Comparison of ENCODE assay signal across 8 mouse cellular contexts in the genomic region with DNA sequence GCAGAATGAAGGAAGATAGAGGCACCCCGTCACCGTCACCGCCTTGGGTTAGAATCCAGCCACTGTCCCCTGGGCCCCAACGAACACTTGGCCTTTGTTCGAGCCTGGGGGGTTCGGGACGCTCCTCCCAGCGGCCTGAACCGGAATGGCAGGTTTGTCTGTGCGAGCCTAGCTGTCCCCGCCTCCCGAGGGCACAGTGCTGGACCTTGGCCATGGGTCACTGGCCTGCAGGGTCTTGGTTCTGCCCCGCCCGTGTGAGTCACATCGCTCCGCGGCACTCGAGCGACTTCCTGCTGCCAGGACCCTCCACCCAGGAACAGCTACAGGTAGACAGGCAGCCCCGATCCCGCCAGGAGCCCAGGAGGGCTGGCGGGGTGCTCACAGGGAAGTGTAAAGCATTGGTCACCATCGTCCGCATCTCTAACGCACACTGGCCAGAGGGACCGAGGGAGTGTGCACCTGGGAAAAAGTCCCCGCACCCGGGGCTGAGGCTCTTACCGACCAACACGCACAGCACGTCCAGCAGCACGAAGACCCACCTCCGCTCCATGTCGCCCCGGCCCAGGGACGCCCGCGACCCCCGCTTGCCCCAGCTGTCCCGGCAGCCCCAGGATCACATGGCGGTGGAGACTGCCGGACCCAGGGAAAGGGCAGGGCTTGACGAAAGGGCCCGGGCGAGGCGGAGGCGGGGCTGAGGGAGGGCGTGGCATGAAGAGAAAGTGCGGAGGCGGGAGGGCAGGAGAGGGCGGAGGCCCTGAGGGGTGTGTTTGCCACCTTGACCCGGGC. TPM values are rescaled to one million over a fixed set of nuclear protein-coding genes. Genes with fewer than 3 reads are reported as not detected.
DNase-seq lines count a peak whose midpoint lies in the region; ATAC-seq lines count a peak whose summit lies in the region.

Gene Plpp2 (minus strand): TSS at position 671 of the 786 bp plus-strand sequence.

- peaks cover 15% of the 10 kb centered on the region for H3K4me1 ChIP-seq in embryonic facial prominence, embryonic 13.5 days
- H3K4me1 ChIP-seq in heart, embryonic 10.5 days = peaks cover 21% of the 10 kb centered on the region
- peaks cover 14% of the 10 kb centered on the region for H3K4me1 ChIP-seq in liver, embryonic 11.5 days (replicated peaks; ENCODE audit: control insufficient read depth, insufficient read depth, low read length)

- no peaks in the 10 kb centered on the region for H3K9me3 ChIP-seq in embryonic facial prominence, embryonic 13.5 days
- H3K9me3 ChIP-seq in heart, embryonic 10.5 days = no peaks in the 10 kb centered on the region
- no peaks in the 10 kb centered on the region for H3K9me3 ChIP-seq in liver, embryonic 11.5 days (ENCODE audit: control insufficient read depth, low read length)

- peaks cover 19% of the 10 kb centered on the region for H3K36me3 ChIP-seq in embryonic facial prominence, embryonic 13.5 days
- peaks cover 11% of the 10 kb centered on the region; the same call in 1 of the 2 replicates for H3K36me3 ChIP-seq in heart, embryonic 10.5 days
- H3K36me3 ChIP-seq in liver, embryonic 11.5 days (ENCODE audit: control insufficient read depth, insufficient read depth, low read length) = peaks cover 4% of the 10 kb centered on the region; the same call in 1 of the 2 replicates

- under 1% methylated on average over 52 of the region's 52 CpGs for WGBS in embryonic facial prominence, embryonic 13.5 days
- under 1% methylated on average over 52 of the region's 52 CpGs for WGBS in heart, embryonic 10.5 days
- WGBS in liver, embryonic 11.5 days = under 1% methylated on average over 52 of the region's 52 CpGs

- DNase-seq in A20 (ENCODE audit: low read depth, low spot score) = peak; percentile 82
- peak; percentile 56 to 67 for DNase-seq in adrenal gland, postnatal 4 days (ENCODE audit: low spot score in 2 of 2)
- DNase-seq in heart, embryonic 10.5 days (ENCODE audit: low spot score) = peak; percentile 94
- peak; percentile 91 for DNase-seq in kidney, adult 9 months
- peak; percentile 87 for DNase-seq in liver, embryonic 11.5 days (ENCODE audit: low spot score)
- DNase-seq in monocyte, adult 2 months (ENCODE audit: low read depth in 1 of 2, low spot score in 2 of 2) = peak; percentile 28 to 32
- DNase-seq in spleen, postnatal 4 days (ENCODE audit: low spot score in 2 of 2) = peak; percentile 73 to 85

- peak within 1 kb of the TSS; percentile 79 for H3K9ac ChIP-seq in embryonic facial prominence, embryonic 13.5 days
- peak within 1 kb of the TSS; percentile 71 for H3K9ac ChIP-seq in liver, embryonic 11.5 days (ENCODE audit: low read depth, low read length)

- H3K27me3 ChIP-seq in embryonic facial prominence, embryonic 13.5 days = 0 out of 2 replicates have a peak, but pooled peaks cover 7% of the 10 kb centered on the region
- peaks cover 14% of the 10 kb centered on the region; the same call in 1 of the 2 replicates for H3K27me3 ChIP-seq in heart, embryonic 10.5 days (ENCODE audit: insufficient read depth, poor library complexity, severe bottlenecking)
- H3K27me3 ChIP-seq in liver, embryonic 11.5 days (replicated peaks; ENCODE audit: control insufficient read depth, insufficient read depth, low read length) = no peaks in the 10 kb centered on the region

- H3K4me3 ChIP-seq in embryonic facial prominence, embryonic 13.5 days = peak within 1 kb of the TSS; percentile 68
- H3K4me3 ChIP-seq in heart, embryonic 10.5 days = peak within 1 kb of the TSS; percentile 82
- H3K4me3 ChIP-seq in liver, embryonic 11.5 days (ENCODE audit: low read depth, low read length) = peak within 1 kb of the TSS; percentile 73

- ATAC-seq in embryonic facial prominence, embryonic 13.5 days (ENCODE audit: insufficient number of reproducible peaks, insufficient read depth, low FRiP score, low TSS enrichment, low read depth) = peak; percentile 53; the same call in 1 of the 2 replicates
- peak; percentile 84 for ATAC-seq in liver, embryonic 11.5 days (replicated peaks; ENCODE audit: low FRiP score)

- peak within 1 kb of the TSS; percentile 95 for H3K4me2 ChIP-seq in embryonic facial prominence, embryonic 13.5 days
- peak within 1 kb of the TSS; percentile 84 for H3K4me2 ChIP-seq in liver, embryonic 11.5 days

- no peak within 1 kb of the TSS for H3K27ac ChIP-seq in embryonic facial prominence, embryonic 13.5 days
- H3K27ac ChIP-seq in heart, embryonic 10.5 days = peak within 1 kb of the TSS; percentile 89
- peak within 1 kb of the TSS; percentile 52 for H3K27ac ChIP-seq in liver, embryonic 11.5 days (ENCODE audit: low read depth, low read length)

RNA-seq across cellular contexts. Expression of gene Plpp2, which starts in this region (rescaled TPM):
- 10 to 100 TPM; 24.9 to 26.4 TPM for total RNA-seq in adrenal gland, postnatal 4 days (2021)
- polyA plus RNA-seq in embryonic facial prominence, embryonic 13.5 days (2015; fragmentation: Nextera tagmentation; extraction: Ambion mirVana) = 19.8 and 23.4 TPM in 2 replicates
- polyA plus RNA-seq in heart, embryonic 10.5 days (2016; fragmentation: Nextera tagmentation; extraction: Ambion mirVana) = 16.8 and 24.1 TPM in 2 replicates
- polyA plus RNA-seq in liver, embryonic 11.5 days (2014; fragmentation: Nextera tagmentation; extraction: Ambion mirVana) = 27.1 and 30.1 TPM in 2 replicates

Comparison
In these comparisons a context has a peak if more than half of its experiments do, and no peak if none do; other contexts are left out.
1. DNase-seq: peak in every context shown above with its lines; median percentile 94 in heart, embryonic 10.5 days; 91 in kidney, adult 9 months; 87 in liver, embryonic 11.5 days; 82 in A20; 79 in spleen, postnatal 4 days; 62 in adrenal gland, postnatal 4 days; 30 in monocyte, adult 2 months.